Mouse (Mus musculus) macrophage (primary cell): Measurements from ENCODE around the gene Nxpe3. TPM values are rescaled to one million over a fixed set of nuclear protein-coding genes. Genes with fewer than 3 reads are reported as not detected.

Experiments used
- H3K27ac ChIP-seq: fragments of 350-480 bp; formaldehyde crosslinking; 2 replicates; pipeline ENCODE4 v1.9.0; 2021
- H3K36me3 ChIP-seq: fragments of 350-480 bp; formaldehyde crosslinking; 2 replicates; pipeline ENCODE4 v1.9.0; 2021; ENCODE audit errors: inconsistent target
- H3K4me3 ChIP-seq: fragments of 350-480 bp; formaldehyde crosslinking; 2 replicates; pipeline ENCODE4 v1.9.0; 2021; ENCODE audit errors: inconsistent target
- H3K79me2 ChIP-seq: fragments of 350-480 bp; formaldehyde crosslinking; 2 replicates; pipeline ENCODE4 v1.9.0; 2021; ENCODE audit errors: inconsistent target
- whole genome bisulfite sequencing: methylation state at CpG from one replicate; pipeline ENCODE4 v1.1.7; 2026; ENCODE audit warnings: inconsistent platforms; ENCODE audit not compliant: missing documents; 5-methylcytosine and 5-hydroxymethylcytosine counted together
- polyA plus RNA-seq: library from polyadenylated mRNA; stranded (reverse); fragments of 250-400 nt; gene quantifications from 3 replicates; pipeline ENCODE4 v1.2.4, GENCODE M21; 2018; ENCODE audit warnings: inconsistent platforms
- total RNA-seq, 78 experiments: library from RNA; depleted of rRNA; stranded (reverse); fragments of 250-400 nt; gene quantifications; 1 replicate in 9 of 78; 2 replicates in 24 of 78; 3 replicates in 43 of 78; 4 replicates in 2 of 78; pipeline ENCODE4 v1.2.4; 2018; ENCODE audit warnings: inconsistent platforms in 56 of 78

Gene Nxpe3
- total RNA-seq (2018; cell fraction: chromatin; rRNA removed), result 1 to 10 TPM in 6 of 26 experiments, under 1 TPM in 19, not detected in 1; 0.12 to 2.5 (median 0.54) TPM
- 1 to 10 TPM in 5 of 26 experiments, under 1 TPM in 21; 0.09 to 1.4 (median 0.42) TPM for total RNA-seq (2018; cell fraction: cytosol; rRNA removed)
- 1 to 10 TPM in 13 of 26 experiments, under 1 TPM in 12, not detected in 1; 0.16 to 3.7 (median 1.1) TPM for total RNA-seq (2018; cell fraction: nucleus; rRNA removed)
- polyA plus RNA-seq, result 0.04 to 0.15 TPM (median 0.05 TPM) in 3 replicates

GRCm38 (mm10) chr16:55894893-55895650, at the start of gene Nxpe3:
Gene Nxpe3, minus strand, starts transcription at chr16:55895285.
- Histone ChIP-seq H3K79me2 (no peaks in the 10 kb centered on the region), H3K4me3 (peak within 1 kb of the TSS; percentile 29), H3K36me3 (no peaks in the 10 kb centered on the region), H3K27ac (no peak within 1 kb of the TSS)
- WGBS, result 2% methylated on average over 66 of the region's 74 CpGs

GRCm38 (mm10) chr16:55940781-55941180, 45.7 kb upstream of the Nxpe3 start:
- WGBS, result 94% methylated on average over 4 of the region's 4 CpGs
- H3K36me3 ChIP-seq, result no peaks in the 10 kb centered on the region
- no peaks in the 10 kb centered on the region for H3K79me2 ChIP-seq
- H3K4me3 ChIP-seq, result no peak overlapping the region
- no peak overlapping the region for H3K27ac ChIP-seq

DNA sequence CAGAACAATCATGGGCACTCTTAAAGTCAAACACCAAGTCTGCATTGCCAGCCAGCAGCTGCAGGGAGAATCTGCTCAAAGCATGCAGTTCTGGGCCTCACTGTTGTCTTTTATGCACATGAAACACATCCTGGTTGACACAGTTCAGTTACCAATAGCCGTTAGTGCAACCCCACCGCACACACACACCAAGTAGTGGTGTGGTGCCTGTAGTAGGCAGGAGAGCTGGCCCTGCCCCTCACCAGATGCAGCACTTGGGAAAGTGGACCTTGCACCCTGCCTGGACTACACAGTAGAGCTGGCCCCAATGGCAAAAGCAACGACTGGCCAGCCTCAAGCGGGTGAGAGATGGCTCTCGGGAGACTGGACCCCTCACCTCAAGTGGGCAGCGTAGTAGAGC, 44.6 kb upstream of the Nxpe3 start:
- Histone ChIP-seq H3K36me3 (no peaks in the 10 kb centered on the region), H3K4me3 (no peak overlapping the region), H3K79me2 (no peaks in the 10 kb centered on the region), H3K27ac (no peak overlapping the region)
- 96% methylated on average over 4 of the region's 6 CpGs for WGBS

GRCm38 (mm10) chr16:55938761-55939160, 43.7 kb upstream of the Nxpe3 start:
- no peak overlapping the region for H3K4me3 ChIP-seq
- no peaks in the 10 kb centered on the region for H3K36me3 ChIP-seq
- WGBS, result 89% methylated on average over 4 of the region's 4 CpGs
- H3K27ac ChIP-seq, result no peak overlapping the region
- H3K79me2 ChIP-seq, result no peaks in the 10 kb centered on the region

GRCm38 (mm10) chr16:55934453-55935037, 39.5 kb upstream of the Nxpe3 start, which contains the start of gene Cep97:
Gene Cep97, minus strand, starts transcription at chr16:55934855.
- WGBS, result under 1% methylated on average over 24 of the region's 24 CpGs
- H3K27ac ChIP-seq, result peak within 1 kb of the TSS; percentile 21; the same call in 1 of the 2 replicates

DNA sequence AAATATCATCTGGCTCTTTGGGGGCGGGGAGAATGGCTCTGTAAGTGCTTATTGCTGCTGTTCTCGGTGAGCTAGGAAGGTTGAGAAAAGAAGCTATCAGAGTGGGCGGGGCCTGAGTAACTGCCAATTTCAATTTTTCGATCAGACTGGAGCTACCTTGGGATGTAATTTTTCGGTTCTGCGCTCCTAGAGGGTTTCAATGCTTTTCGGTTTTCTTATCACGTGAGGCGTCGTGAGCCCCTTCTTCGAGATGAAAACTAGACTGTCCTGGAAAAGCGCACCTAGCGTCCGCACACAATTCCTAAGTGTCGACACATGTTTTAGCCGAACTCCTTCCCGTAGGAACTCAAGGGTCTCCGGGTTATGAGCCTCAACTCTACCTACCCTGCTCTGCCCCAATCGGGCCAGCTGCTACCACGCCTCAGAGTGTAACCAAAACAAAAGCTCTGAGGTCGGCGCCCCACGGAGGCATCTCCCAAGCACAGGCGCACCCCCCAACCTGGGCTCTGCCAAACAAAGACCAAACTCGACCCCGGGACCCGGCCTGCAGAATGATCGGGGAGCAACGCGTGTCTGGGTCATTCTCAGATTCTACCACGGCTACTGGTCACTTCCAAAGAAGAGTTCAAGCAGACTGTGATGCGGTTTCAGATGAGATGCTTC, 38.7 kb upstream of the Nxpe3 start:
- WGBS, result under 1% methylated on average over 32 of the region's 32 CpGs
- Histone ChIP-seq H3K4me3 (peak overlapping the region; percentile 99), H3K27ac (peak overlapping the region; percentile 15; the same call in 1 of the 2 replicates), H3K36me3 (no peaks in the 10 kb centered on the region), H3K79me2 (no peaks in the 10 kb centered on the region)

More at GRCm38 (mm10) chr16:55934453-55935037, 39.5 kb upstream of the Nxpe3 start, which contains the start of gene Cep97:
- peak within 1 kb of the TSS; percentile 99 for H3K4me3 ChIP-seq
- H3K36me3 ChIP-seq, result no peaks in the 10 kb centered on the region
- no peaks in the 10 kb centered on the region for H3K79me2 ChIP-seq

DNA sequence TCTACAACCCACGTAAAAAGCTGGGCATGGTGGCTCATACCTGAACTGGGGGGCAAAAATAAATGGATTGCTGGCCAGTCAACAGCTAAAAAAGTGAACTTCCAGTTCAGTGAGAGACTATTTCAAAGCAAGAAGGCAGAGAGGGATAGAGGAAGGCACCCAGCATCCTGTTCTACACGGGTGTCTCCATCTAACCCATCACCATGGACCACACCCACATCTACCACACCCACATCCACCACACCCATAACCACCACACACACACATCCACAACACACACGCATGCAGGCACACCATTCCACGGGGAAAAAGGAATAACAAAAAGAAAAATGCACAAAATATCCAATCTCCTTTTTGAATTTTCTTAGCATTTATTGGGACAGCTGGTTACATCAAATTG, 28.9 kb upstream of the Nxpe3 start:
- H3K36me3 ChIP-seq, result no peaks in the 10 kb centered on the region
- no peaks in the 10 kb centered on the region for H3K79me2 ChIP-seq
- H3K4me3 ChIP-seq, result no peak overlapping the region
- 75% methylated on average over 4 of the region's 4 CpGs for WGBS
- H3K27ac ChIP-seq, result no peak overlapping the region

DNA sequence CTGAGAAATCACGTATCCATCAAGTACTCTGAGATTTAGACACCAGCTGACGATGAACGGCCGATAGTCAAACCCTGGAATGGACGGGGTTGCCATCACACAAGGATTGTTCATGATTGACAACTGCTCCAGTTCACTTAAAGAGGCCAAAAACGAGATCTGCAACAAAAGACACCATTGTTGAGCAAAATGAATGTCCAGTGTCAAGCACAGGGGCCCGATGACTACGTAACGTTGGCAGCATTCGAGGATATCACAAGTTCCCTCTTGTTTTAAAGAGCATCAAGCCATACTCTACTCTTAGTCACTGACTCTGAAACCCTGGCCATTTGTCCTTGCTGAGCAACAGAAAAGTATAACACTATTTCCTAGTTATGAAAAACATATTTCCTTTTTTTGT, 27.0 kb upstream of the Nxpe3 start:
- 96% methylated on average over 10 of the region's 10 CpGs for WGBS
- H3K27ac ChIP-seq, result no peak overlapping the region
- H3K36me3 ChIP-seq, result no peaks in the 10 kb centered on the region
- H3K79me2 ChIP-seq, result no peaks in the 10 kb centered on the region
- H3K4me3 ChIP-seq, result no peak overlapping the region

GRCm38 (mm10) chr16:55914716-55915115, 19.6 kb upstream of the Nxpe3 start:
- 96% methylated on average over 7 of the region's 7 CpGs for WGBS
- no peak overlapping the region for H3K27ac ChIP-seq
- no peaks in the 10 kb centered on the region for H3K36me3 ChIP-seq
- H3K4me3 ChIP-seq, result no peak overlapping the region
- H3K79me2 ChIP-seq, result no peaks in the 10 kb centered on the region

DNA sequence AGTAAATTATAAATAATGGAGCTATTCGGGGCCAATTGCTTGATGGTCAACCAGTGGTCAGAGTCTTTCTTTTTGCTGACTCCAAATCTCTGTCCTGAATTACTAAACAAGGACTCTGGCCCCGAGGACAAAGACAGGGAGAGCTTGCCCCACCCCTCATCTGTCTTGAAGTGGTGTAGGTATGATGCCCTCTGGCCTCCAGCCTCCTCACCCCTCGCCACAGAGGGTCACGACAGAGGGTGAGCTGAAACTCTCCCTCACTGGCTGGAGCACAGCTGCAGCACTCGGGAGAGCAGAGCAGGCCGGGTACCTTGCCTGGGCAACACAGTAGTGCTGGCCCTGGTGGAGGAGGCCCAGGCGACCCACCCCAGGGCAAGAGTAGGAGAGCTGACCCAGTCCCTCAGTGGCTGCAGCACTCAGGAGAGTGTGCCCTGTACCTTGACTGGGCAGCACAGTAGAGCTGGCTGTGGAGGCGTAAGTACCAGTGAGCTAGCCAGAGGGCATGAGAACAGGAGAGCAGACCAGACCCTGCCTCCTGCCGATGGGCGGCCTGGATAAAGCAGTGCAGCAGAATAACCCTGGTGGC, 15.2 kb upstream of the Nxpe3 start:
- Histone ChIP-seq H3K27ac (no peak overlapping the region), H3K4me3 (no peak overlapping the region), H3K79me2 (no peaks in the 10 kb centered on the region), H3K36me3 (no peaks in the 10 kb centered on the region)
- 90% methylated on average over 8 of the region's 10 CpGs for WGBS

DNA sequence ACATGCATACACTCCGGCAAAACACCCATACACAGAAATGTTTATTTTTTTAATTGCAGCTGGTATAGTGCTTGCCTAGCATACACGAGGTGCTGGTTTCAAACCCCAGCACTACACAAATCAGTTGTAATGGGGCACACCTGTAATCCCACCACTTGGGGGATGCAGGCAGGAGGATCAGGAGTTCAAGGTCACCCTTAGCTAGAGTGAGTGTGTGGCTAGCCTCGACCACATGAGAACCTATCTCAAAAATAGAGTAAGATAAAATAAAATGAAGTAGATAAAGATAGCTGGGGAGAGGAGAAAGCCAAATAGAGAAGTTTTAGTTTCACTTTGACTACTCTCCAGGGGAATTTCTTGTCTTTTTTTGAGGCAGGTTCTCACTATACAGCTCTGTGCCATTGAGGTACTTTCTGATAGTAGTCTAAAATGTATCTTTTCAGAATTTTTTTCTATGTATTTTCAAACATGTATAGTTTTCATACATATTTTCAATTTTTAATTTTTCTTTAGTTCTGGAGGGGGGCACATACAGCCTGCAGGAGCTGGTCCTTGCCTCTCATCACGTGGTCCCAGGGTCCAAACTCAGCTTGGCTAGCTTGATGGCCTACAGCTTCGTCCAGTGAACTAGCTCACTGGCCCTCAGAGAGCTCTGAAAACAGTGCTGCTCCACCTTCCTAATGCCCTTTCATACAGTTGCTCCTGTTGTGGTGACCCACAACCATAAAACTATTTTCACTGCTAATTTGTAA, 12.0 kb upstream of the Nxpe3 start:
- Histone ChIP-seq H3K4me3 (no peak overlapping the region), H3K27ac (no peak overlapping the region), H3K36me3 (no peaks in the 10 kb centered on the region), H3K79me2 (no peaks in the 10 kb centered on the region)
- 71% methylated on average over 4 of the region's 5 CpGs for WGBS

GRCm38 (mm10) chr16:55905370-55905769, 10.3 kb upstream of the Nxpe3 start:
- Histone ChIP-seq H3K36me3 (no peaks in the 10 kb centered on the region), H3K4me3 (no peak overlapping the region), H3K27ac (no peak overlapping the region), H3K79me2 (no peaks in the 10 kb centered on the region)
- WGBS, result 92% methylated on average over 24 of the region's 25 CpGs

DNA sequence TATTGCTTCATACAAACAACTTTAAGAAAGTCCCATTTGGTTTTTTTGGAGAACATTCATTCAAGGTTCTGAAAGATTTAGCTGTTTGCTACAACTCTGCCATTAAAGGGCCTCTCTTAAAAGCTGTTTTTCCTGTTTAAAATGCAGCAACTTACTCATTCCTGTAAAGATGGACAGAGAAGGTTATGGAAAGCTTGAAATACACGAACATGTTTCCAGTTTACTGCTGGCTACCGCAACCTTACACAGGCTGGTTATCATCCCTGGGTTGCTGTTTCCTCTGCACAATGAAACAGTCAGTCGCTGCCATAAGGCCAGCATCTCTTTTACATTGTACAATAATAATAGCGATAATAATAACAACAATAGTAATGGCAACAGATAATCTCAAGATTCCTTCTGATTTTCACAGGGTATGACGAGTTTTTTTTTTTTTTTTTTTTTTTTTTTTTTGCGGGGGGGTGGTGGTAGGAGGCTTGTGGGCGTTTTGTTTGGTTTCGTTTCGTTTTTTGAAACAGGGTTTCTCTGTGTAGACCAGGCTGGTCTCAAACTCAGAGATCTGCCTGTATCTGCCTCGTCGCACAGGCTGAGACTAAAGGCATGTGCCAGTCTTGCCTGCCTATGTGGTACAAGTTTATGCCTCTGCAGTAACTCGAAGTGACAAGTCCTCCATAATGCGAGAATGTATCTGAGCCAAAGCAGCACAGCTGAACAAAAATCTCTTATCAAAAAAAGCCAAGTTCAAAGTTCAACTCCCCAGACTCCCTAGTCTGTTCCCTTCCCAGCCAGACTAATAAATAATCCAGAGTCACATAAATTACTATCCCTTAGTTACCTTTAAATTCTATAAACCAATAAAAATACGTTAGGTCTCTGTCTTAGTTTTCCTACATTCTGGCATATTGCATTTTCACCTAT, 7.0 kb upstream of the Nxpe3 start:
- H3K4me3 ChIP-seq, result no peak overlapping the region
- no peaks in the 10 kb centered on the region for H3K36me3 ChIP-seq
- WGBS, result 92% methylated on average over 12 of the region's 14 CpGs
- no peaks in the 10 kb centered on the region for H3K79me2 ChIP-seq
- H3K27ac ChIP-seq, result no peak overlapping the region
